Mouse (Mus musculus) left cerebral cortex, adult 18-20 months (tissue): ENCODE measurements around the gene Nectin3. TPM values are rescaled to one million over a fixed set of nuclear protein-coding genes. Genes with fewer than 3 reads are reported as not detected.
A peak's percentile ranks its signal among the peaks of the same experiment; 100 is the strongest.
"Not testable (repeated sequence)": the region's sequence is repeated elsewhere in the genome, so short reads cannot be mapped to it uniquely, and the experiment has no call there.

Experiments used
- DNase-seq, 2 experiments: peaks; one replicate each; pipeline ENCODE4 v3.0.0; 2021 to 2022; ENCODE audit warnings: low spot score in 2 of 2, mixed read lengths in 1 of 2
- total RNA-seq, 2 experiments: library from RNA; stranded (reverse); gene quantifications; 2 replicates each; pipeline ENCODE4 v1.2.3; 2021

The Nectin3 gene
- total RNA-seq, 2 experiments from 2014 or later, result 37.9 to 42.2 TPM

- DNase-seq, result no peak
Observed at GRCm38 (mm10) chr16:46431317-46431716, 67.0 kb downstream of the Nectin3 start.

- DNase-seq, result no peak
Observed at GRCm38 (mm10) chr16:46416177-46416576, 82.1 kb downstream of the Nectin3 start.

- no peak for DNase-seq
Observed at GRCm38 (mm10) chr16:46410739-46411057, 87.6 kb downstream of the Nectin3 start.

- no peak for DNase-seq
Observed at GRCm38 (mm10) chr16:46410053-46410738, 88.1 kb downstream of the Nectin3 start.

- no peak for DNase-seq
Observed at GRCm38 (mm10) chr16:46407997-46408396, 90.3 kb downstream of the Nectin3 start.

GRCm38 (mm10) chr16:46406844-46407639 is 91.3 kb downstream of the Nectin3 start:
- DNase-seq, result no peak

GRCm38 (mm10) chr16:46397945-46398344 is 100.4 kb downstream of the Nectin3 start:
- no peak for DNase-seq

GRCm38 (mm10) chr16:46389415-46390033 is 108.8 kb downstream of the Nectin3 start:
- no peak for DNase-seq

- DNase-seq, result no peak
Observed at GRCm38 (mm10) chr16:46388527-46389414, 109.6 kb downstream of the Nectin3 start.

GRCm38 (mm10) chr16:46384279-46384678 is 114.0 kb downstream of the Nectin3 start:
- DNase-seq, result no peak

- peak; percentile 28 to 39 for DNase-seq
Observed at GRCm38 (mm10) chr16:46383344-46383743, 115.0 kb downstream of the Nectin3 start.

GRCm38 (mm10) chr16:46376575-46376974 is 121.8 kb downstream of the Nectin3 start:
- no peak for DNase-seq

GRCm38 (mm10) chr16:46362022-46362421 is 136.3 kb downstream of the Nectin3 start:
- no peak for DNase-seq

GRCm38 (mm10) chr16:46357658-46358057 is 140.7 kb downstream of the Nectin3 start:
- not testable (repeated sequence) for DNase-seq

GRCm38 (mm10) chr16:46356663-46357062 is 141.7 kb downstream of the Nectin3 start:
- no peak for DNase-seq
